Mouse (Mus musculus): ENCODE measurements around the gene Rpf2. TPM values are rescaled to one million over a fixed set of nuclear protein-coding genes. Genes with fewer than 3 reads are reported as not detected.

Gene Rpf2
- polyA plus RNA-seq (2014; fragmentation: Nextera tagmentation; extraction: Ambion mirVana) = 79.8 and 85.2 TPM in 2 replicates

GRCm38 (mm10) chr10:40246374-40247165 lies at the start of gene Rpf2:
Gene Rpf2 (minus strand): TSS chr10:40247036.
- WGBS = under 1% methylated on average over 54 of the region's 54 CpGs
- Histone ChIP-seq H3K36me3 (ENCODE audit: control insufficient read depth, insufficient read depth, low read length) (peaks cover 61% of the 10 kb centered on the region), H3K27ac (ENCODE audit: low read depth, low read length) (peak within 1 kb of the TSS; percentile 40), H3K4me1 (ENCODE audit: control insufficient read depth, insufficient read depth, low read length) (0 out of 2 replicates have a peak, but pooled peaks cover 5% of the 10 kb centered on the region), H3K4me2 (ENCODE audit: low read length) (peak within 1 kb of the TSS; percentile 70), H3K27me3 (replicated peaks; ENCODE audit: control insufficient read depth, insufficient read depth, low read length) (no peaks in the 10 kb centered on the region), H3K9me3 (replicated peaks; ENCODE audit: control insufficient read depth, low read length) (no peaks in the 10 kb centered on the region), H3K4me3 (ENCODE audit: low read depth, low read length) (peak within 1 kb of the TSS; percentile 75), H3K9ac (ENCODE audit: low read length) (peak within 1 kb of the TSS; percentile 70)
- DNase-seq (ENCODE audit: low spot score) (peak; percentile 96), ATAC-seq (peak; percentile 97)

DNA sequence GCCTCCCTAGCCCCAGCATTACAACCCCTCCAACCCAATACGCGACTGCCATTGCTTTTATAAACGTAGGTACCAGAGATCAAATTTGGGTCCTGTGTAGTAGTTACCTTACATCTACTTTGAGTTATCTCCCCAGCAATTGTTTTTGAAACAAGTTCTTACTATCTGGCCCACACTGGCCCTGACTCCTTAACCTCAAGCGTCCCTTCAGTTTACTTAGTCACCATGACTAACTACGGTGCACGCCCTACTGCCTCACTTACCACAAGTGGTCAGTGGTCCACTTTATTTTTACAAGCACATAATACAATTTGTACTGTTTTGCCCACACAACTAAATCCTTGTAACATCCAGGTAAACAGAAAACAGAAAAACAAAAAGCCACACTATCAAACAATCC lies 45.8 kb upstream of the Rpf2 start:
- WGBS = 96% methylated on average over 6 of the region's 6 CpGs
- Histone ChIP-seq H3K4me1 (ENCODE audit: control insufficient read depth, insufficient read depth, low read length) (no peaks in the 10 kb centered on the region), H3K36me3 (ENCODE audit: control insufficient read depth, insufficient read depth, low read length) (peaks cover 33% of the 10 kb centered on the region), H3K27me3 (replicated peaks; ENCODE audit: control insufficient read depth, insufficient read depth, low read length) (no peaks in the 10 kb centered on the region), H3K4me2 (ENCODE audit: low read length) (no peak overlapping the region), H3K9me3 (replicated peaks; ENCODE audit: control insufficient read depth, low read length) (no peaks in the 10 kb centered on the region), H3K4me3 (ENCODE audit: low read depth, low read length) (no peak overlapping the region), H3K9ac (ENCODE audit: low read length) (no peak overlapping the region), H3K27ac (ENCODE audit: low read depth, low read length) (no peak overlapping the region)
- DNase-seq (ENCODE audit: low spot score) (no peak), ATAC-seq (no peak)

GRCm38 (mm10) chr10:40286767-40287166 lies 39.9 kb upstream of the Rpf2 start:
- DNase-seq (ENCODE audit: low spot score) (no peak), ATAC-seq (no peak)
- Histone ChIP-seq H3K27ac (ENCODE audit: low read depth, low read length) (no peak overlapping the region), H3K4me2 (ENCODE audit: low read length) (no peak overlapping the region), H3K4me3 (ENCODE audit: low read depth, low read length) (no peak overlapping the region), H3K4me1 (ENCODE audit: control insufficient read depth, insufficient read depth, low read length) (no peaks in the 10 kb centered on the region), H3K27me3 (replicated peaks; ENCODE audit: control insufficient read depth, insufficient read depth, low read length) (no peaks in the 10 kb centered on the region), H3K9ac (ENCODE audit: low read length) (no peak overlapping the region), H3K36me3 (ENCODE audit: control insufficient read depth, insufficient read depth, low read length) (peaks cover 41% of the 10 kb centered on the region), H3K9me3 (replicated peaks; ENCODE audit: control insufficient read depth, low read length) (no peaks in the 10 kb centered on the region)
- 93% methylated on average over 1 of the region's 1 CpGs for WGBS

GRCm38 (mm10) chr10:40285571-40285970 lies 38.7 kb upstream of the Rpf2 start:
- ATAC-seq = no peak
- no peaks in the 10 kb centered on the region for H3K27me3 ChIP-seq (replicated peaks; ENCODE audit: control insufficient read depth, insufficient read depth, low read length)
- no peak overlapping the region for H3K4me3 ChIP-seq (ENCODE audit: low read depth, low read length)
- WGBS = 92% methylated on average over 1 of the region's 1 CpGs
- H3K27ac ChIP-seq (ENCODE audit: low read depth, low read length) = no peak overlapping the region
- H3K9ac ChIP-seq (ENCODE audit: low read length) = no peak overlapping the region
- H3K36me3 ChIP-seq (ENCODE audit: control insufficient read depth, insufficient read depth, low read length) = peaks cover 29% of the 10 kb centered on the region
- no peaks in the 10 kb centered on the region for H3K4me1 ChIP-seq (ENCODE audit: control insufficient read depth, insufficient read depth, low read length)
- H3K4me2 ChIP-seq (ENCODE audit: low read length) = no peak overlapping the region
- no peak for DNase-seq (ENCODE audit: low spot score)
- no peaks in the 10 kb centered on the region for H3K9me3 ChIP-seq (replicated peaks; ENCODE audit: control insufficient read depth, low read length)

DNA sequence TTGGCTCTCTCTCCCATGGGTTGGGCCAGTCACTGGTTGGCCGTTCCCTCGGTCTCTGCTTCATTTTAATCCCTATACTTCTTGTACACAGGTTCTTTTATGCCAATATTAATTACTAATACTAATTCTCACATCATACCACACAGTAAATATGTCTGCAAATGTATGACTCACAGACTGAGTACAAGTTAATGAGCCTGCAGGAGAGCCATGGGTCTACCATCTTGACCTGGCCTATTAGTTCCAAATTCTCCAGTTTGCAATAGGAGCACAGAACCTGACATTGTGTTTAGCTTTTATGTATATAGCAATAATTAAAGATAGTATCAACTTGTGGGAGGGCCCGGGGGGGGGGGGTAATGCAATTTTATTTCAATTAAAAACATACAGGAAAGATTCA lies 38.2 kb upstream of the Rpf2 start:
- no peak for DNase-seq (ENCODE audit: low spot score)
- H3K9me3 ChIP-seq (replicated peaks; ENCODE audit: control insufficient read depth, low read length) = no peaks in the 10 kb centered on the region
- H3K4me1 ChIP-seq (ENCODE audit: control insufficient read depth, insufficient read depth, low read length) = no peaks in the 10 kb centered on the region
- ATAC-seq = 0 out of 2 replicates have a peak, but pooled peaks have one; percentile 12
- H3K36me3 ChIP-seq (ENCODE audit: control insufficient read depth, insufficient read depth, low read length) = peaks cover 24% of the 10 kb centered on the region
- H3K27me3 ChIP-seq (replicated peaks; ENCODE audit: control insufficient read depth, insufficient read depth, low read length) = no peaks in the 10 kb centered on the region
- no peak overlapping the region for H3K4me3 ChIP-seq (ENCODE audit: low read depth, low read length)
- no peak overlapping the region for H3K4me2 ChIP-seq (ENCODE audit: low read length)
- no peak overlapping the region for H3K27ac ChIP-seq (ENCODE audit: low read depth, low read length)
- H3K9ac ChIP-seq (ENCODE audit: low read length) = no peak overlapping the region
- 92% methylated on average over 3 of the region's 3 CpGs for WGBS

- Histone ChIP-seq H3K4me3 (ENCODE audit: low read depth, low read length) (no peak overlapping the region), H3K36me3 (ENCODE audit: control insufficient read depth, insufficient read depth, low read length) (peaks cover 19% of the 10 kb centered on the region), H3K9me3 (replicated peaks; ENCODE audit: control insufficient read depth, low read length) (no peaks in the 10 kb centered on the region), H3K27ac (ENCODE audit: low read depth, low read length) (no peak overlapping the region), H3K4me2 (ENCODE audit: low read length) (no peak overlapping the region), H3K9ac (ENCODE audit: low read length) (no peak overlapping the region), H3K4me1 (ENCODE audit: control insufficient read depth, insufficient read depth, low read length) (no peaks in the 10 kb centered on the region), H3K27me3 (replicated peaks; ENCODE audit: control insufficient read depth, insufficient read depth, low read length) (no peaks in the 10 kb centered on the region)
- ATAC-seq = 0 out of 2 replicates have a peak, but pooled peaks have one; percentile 37
- 79% methylated on average over 10 of the region's 10 CpGs for WGBS
- no peak for DNase-seq (ENCODE audit: low spot score)
These were observed 37.5 kb upstream of the Rpf2 start for GRCm38 (mm10) chr10:40284179-40284831.

- H3K36me3 ChIP-seq (ENCODE audit: control insufficient read depth, insufficient read depth, low read length) = peaks cover 19% of the 10 kb centered on the region
- no peak overlapping the region for H3K4me3 ChIP-seq (ENCODE audit: low read depth, low read length)
- no peaks in the 10 kb centered on the region for H3K9me3 ChIP-seq (replicated peaks; ENCODE audit: control insufficient read depth, low read length)
- DNase-seq (ENCODE audit: low spot score) = no peak
- H3K27ac ChIP-seq (ENCODE audit: low read depth, low read length) = no peak overlapping the region
- no peaks in the 10 kb centered on the region for H3K27me3 ChIP-seq (replicated peaks; ENCODE audit: control insufficient read depth, insufficient read depth, low read length)
- H3K4me2 ChIP-seq (ENCODE audit: low read length) = no peak overlapping the region
- 88% methylated on average over 9 of the region's 9 CpGs for WGBS
- no peaks in the 10 kb centered on the region for H3K4me1 ChIP-seq (ENCODE audit: control insufficient read depth, insufficient read depth, low read length)
- no peak overlapping the region for H3K9ac ChIP-seq (ENCODE audit: low read length)
- ATAC-seq = no peak
These were observed 36.8 kb upstream of the Rpf2 start for GRCm38 (mm10) chr10:40283636-40284035.

- no peak for DNase-seq (ENCODE audit: low spot score)
- WGBS = 89% methylated on average over 2 of the region's 2 CpGs
- H3K27ac ChIP-seq (ENCODE audit: low read depth, low read length) = no peak overlapping the region
- no peak overlapping the region for H3K9ac ChIP-seq (ENCODE audit: low read length)
- no peaks in the 10 kb centered on the region for H3K4me1 ChIP-seq (ENCODE audit: control insufficient read depth, insufficient read depth, low read length)
- H3K27me3 ChIP-seq (replicated peaks; ENCODE audit: control insufficient read depth, insufficient read depth, low read length) = no peaks in the 10 kb centered on the region
- no peak for ATAC-seq
- H3K9me3 ChIP-seq (replicated peaks; ENCODE audit: control insufficient read depth, low read length) = no peaks in the 10 kb centered on the region
- no peak overlapping the region for H3K4me3 ChIP-seq (ENCODE audit: low read depth, low read length)
- peaks cover 16% of the 10 kb centered on the region for H3K36me3 ChIP-seq (ENCODE audit: control insufficient read depth, insufficient read depth, low read length)
- H3K4me2 ChIP-seq (ENCODE audit: low read length) = no peak overlapping the region
These were observed 34.7 kb upstream of the Rpf2 start for GRCm38 (mm10) chr10:40281565-40281964.

- Histone ChIP-seq H3K9me3 (replicated peaks; ENCODE audit: control insufficient read depth, low read length) (no peaks in the 10 kb centered on the region), H3K27ac (ENCODE audit: low read depth, low read length) (no peak overlapping the region), H3K36me3 (ENCODE audit: control insufficient read depth, insufficient read depth, low read length) (no peaks in the 10 kb centered on the region), H3K4me3 (ENCODE audit: low read depth, low read length) (no peak overlapping the region), H3K4me1 (ENCODE audit: control insufficient read depth, insufficient read depth, low read length) (no peaks in the 10 kb centered on the region), H3K4me2 (ENCODE audit: low read length) (no peak overlapping the region), H3K9ac (ENCODE audit: low read length) (no peak overlapping the region), H3K27me3 (replicated peaks; ENCODE audit: control insufficient read depth, insufficient read depth, low read length) (no peaks in the 10 kb centered on the region)
- no peak for DNase-seq (ENCODE audit: low spot score)
- WGBS = 76% methylated on average over 5 of the region's 5 CpGs
- ATAC-seq = no peak
These were observed 31.5 kb upstream of the Rpf2 start for GRCm38 (mm10) chr10:40278317-40278716.
